15 mouse cellular contexts compared by ENCODE assay signal in genomic region chr7:78318640-78319039, GRCm38 (mm10).
"Had no signal": no experiment of that assay in that cellular context is flagged by ENCODE, and none has a peak within 500 bp of the region (broad histone marks: within the 10 kb centered on the region; RNA-seq: fewer than 3 reads in every experiment).

No protein-coding gene starts in this region.

- H3K4me2 ChIP-seq: neural tube, embryonic 15.5 days; stomach, embryonic 15.5 days had no signal

- H3K9ac ChIP-seq: neural tube, embryonic 15.5 days; stomach, embryonic 15.5 days had no signal

- H3K9me3 ChIP-seq: neural tube, embryonic 15.5 days; stomach, embryonic 15.5 days had no signal

- H3K4me3 ChIP-seq: neural tube, embryonic 15.5 days; stomach, embryonic 15.5 days had no signal

- H3K36me3 ChIP-seq: neural tube, embryonic 15.5 days; stomach, embryonic 15.5 days had no signal

- H3K4me1 ChIP-seq: neural tube, embryonic 15.5 days; stomach, embryonic 15.5 days had no signal

- H3K27ac ChIP-seq: neural tube, embryonic 15.5 days; stomach, embryonic 15.5 days; stomach, postnatal 0 days had no signal

- H3K27me3 ChIP-seq: neural tube, embryonic 15.5 days; stomach, embryonic 15.5 days had no signal

- DNase-seq: retina, postnatal 1 day; right cerebral cortex, adult 18-20 months; right cerebral cortex, postnatal 14 days; right cerebral cortex, postnatal 25 days; right cerebral cortex, postnatal 4 days; spleen, adult 18-20 months; thymus, adult 18-20 months; thymus, adult 2 months; thymus, postnatal 14 days; thymus, postnatal 25 days; thymus, postnatal 36 days; thymus, postnatal 4 days had no signal
